Mouse (Mus musculus): ENCODE data around the gene Ndufaf1.
"Not testable (repeated sequence)": the region's sequence is repeated elsewhere in the genome, so short reads cannot be mapped to it uniquely, and the experiment has no call there.

DNA sequence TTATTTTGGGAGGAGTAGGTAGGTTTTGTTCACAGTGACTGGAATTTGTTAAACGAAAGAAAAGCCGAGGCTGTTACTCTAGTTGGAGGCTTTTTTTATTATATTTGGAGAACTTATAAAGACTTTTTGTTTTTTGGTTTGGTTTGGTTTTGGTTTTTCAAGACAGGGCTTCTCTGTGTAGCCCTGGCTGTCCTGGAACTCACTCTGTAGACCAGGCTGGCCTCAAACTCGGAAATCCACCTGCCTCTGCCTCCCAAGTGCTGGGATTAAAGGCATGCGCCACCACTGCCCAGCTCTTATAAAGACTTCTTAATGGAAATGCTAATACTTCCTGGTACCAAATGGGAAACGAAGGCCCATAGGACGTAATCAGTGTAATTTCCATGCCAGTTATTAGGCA lies 43.6 kb downstream of the Ndufaf1 start:
- not testable (repeated sequence) for TF ChIP-seq TAL1, GATA1 (IDR thresholded peaks at IDR 0.05; ENCODE audit: low read length)
